Mouse (Mus musculus): ENCODE data around the gene Ephb6.

DNA sequence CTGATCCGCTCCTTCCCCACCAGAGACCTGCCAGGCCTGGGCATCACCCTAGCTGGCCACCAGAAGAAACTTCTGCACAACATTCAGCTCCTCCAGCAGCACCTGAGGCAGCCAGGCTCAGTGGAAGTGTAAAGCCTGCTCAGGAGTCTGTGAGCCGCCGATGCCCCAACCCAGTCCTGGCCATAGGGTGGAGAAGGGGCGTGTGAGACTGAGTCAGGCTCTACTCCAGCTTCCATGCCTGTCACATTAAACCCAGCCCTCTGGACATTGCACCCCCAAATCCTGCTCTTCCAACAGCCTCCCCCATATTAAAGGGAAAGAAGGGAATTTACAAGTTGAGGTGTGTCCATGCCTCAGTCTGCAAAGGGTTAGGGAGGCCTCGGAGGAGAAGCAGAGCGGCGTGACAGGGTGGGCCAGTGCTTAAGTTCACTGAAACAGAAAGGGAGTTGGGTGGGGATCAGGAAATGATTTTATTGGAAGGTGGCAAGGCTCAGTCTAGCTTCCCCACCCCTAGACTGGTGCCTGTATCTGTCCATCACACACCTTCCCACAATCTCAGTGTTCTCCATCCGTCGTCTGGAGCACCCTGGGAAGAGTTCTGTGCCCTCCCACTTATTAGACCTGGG is 15.0 kb downstream of the Ephb6 start:
- TF ChIP-seq CTCF (IDR thresholded peaks at IDR 0.05; ENCODE audit: borderline replicate concordance, control insufficient read depth, extremely low read depth, insufficient read depth, low read length, poor library complexity) = no peak
- no peak for TF ChIP-seq POLR2A (IDR thresholded peaks at IDR 0.05; ENCODE audit: control insufficient read depth, extremely low read depth, insufficient read depth, low read length, poor library complexity)
